8 mouse cellular contexts compared by ENCODE assay signal in the genomic region with DNA sequence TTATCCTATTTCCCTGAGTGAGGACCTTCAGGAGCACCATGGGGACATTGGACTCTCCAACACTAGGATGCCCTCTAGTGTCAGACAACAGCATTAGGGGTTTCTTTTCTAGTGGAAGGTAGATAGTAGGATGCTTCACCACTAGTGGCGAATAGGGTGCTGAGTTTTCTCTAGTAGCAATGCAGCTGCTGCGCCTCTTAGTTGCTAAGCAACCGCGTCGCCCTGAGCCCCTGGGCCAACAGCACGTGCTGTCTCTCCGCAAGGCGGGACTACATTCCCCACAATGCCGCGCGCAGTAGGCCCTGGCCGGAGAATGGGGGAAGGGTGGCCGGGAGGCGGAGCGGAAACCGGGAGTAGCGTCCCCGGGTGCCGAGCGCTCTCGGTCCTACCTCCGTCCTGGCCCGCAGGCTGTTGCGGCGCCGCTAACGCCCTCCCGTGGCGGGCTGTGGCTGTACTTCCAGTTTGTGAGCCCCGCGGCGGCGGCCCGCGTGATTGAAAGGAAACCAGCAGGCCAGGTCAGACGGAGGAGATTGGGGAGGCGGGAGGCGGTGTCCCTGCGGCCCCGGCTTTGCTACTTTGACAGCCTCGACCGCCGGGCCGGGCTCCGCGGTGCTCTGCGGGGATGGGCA. TPM values are rescaled to one million over a fixed set of nuclear protein-coding genes. Genes with fewer than 3 reads are reported as not detected.
DNase-seq lines count a peak whose midpoint lies in the region; ATAC-seq lines count a peak whose summit lies in the region.

A gene (plus strand): TSS at position 309 of the 629 bp plus-strand sequence.

- peak within 1 kb of the TSS; percentile 73 for H3K9ac ChIP-seq in hindbrain, embryonic 15.5 days

- no peaks in the 10 kb centered on the region for H3K9me3 ChIP-seq in hindbrain, embryonic 15.5 days

- peak within 1 kb of the TSS; percentile 59 for H3K4me2 ChIP-seq in hindbrain, embryonic 15.5 days

- H3K27me3 ChIP-seq in hindbrain, embryonic 15.5 days = no peaks in the 10 kb centered on the region

- WGBS in hindbrain, embryonic 15.5 days = 0% methylated on average over 44 of the region's 47 CpGs

- peak within 1 kb of the TSS; percentile 86 for H3K4me3 ChIP-seq in hindbrain, embryonic 15.5 days

- ATAC-seq in hindbrain, embryonic 15.5 days (ENCODE audit: low FRiP score, low read depth) = peak; percentile 100

- peaks cover 6% of the 10 kb centered on the region for H3K4me1 ChIP-seq in hindbrain, embryonic 15.5 days (replicated peaks)

- no peaks in the 10 kb centered on the region for H3K36me3 ChIP-seq in hindbrain, embryonic 15.5 days

- peak; percentile 97 for DNase-seq in T-cell, adult 2 months (ENCODE audit: low spot score)
- peak; percentile 95 to 96 for DNase-seq in cerebellum, postnatal 36 days
- peak; percentile 98 to 99 for DNase-seq in frontal cortex, postnatal 36 days (ENCODE audit: low spot score in 2 of 2)
- DNase-seq in left cerebral cortex, adult 11 months (ENCODE audit: low spot score) = peak; percentile 97
- DNase-seq in lung, postnatal 4 days = peak; percentile 98 to 99
- peak; percentile 97 for DNase-seq in retina, postnatal 7 days (ENCODE audit: low read depth, low spot score)
- DNase-seq in urinary bladder, adult 2 months (ENCODE audit: low spot score) = peak; percentile 94

- H3K27ac ChIP-seq in hindbrain, embryonic 15.5 days (replicated peaks) = peak within 1 kb of the TSS; percentile 88

RNA-seq across cellular contexts. Expression of the gene that starts here (rescaled TPM):
- polyA plus RNA-seq in hindbrain, embryonic 15.5 days (2015; fragmentation: Nextera tagmentation; extraction: Ambion mirVana) = 9.2 and 9.6 TPM in 2 replicates
- polyA plus RNA-seq in urinary bladder, adult 2 months (2012; rRNA removed) = 8.2 and 10.4 TPM in 2 replicates

Comparison
In these comparisons a context has a peak if more than half of its experiments do, and no peak if none do; other contexts are left out.
1. Peak in every context shown above with its lines: DNase-seq, ATAC-seq, H3K4me3 ChIP-seq and H3K27ac ChIP-seq.